Mouse (Mus musculus): ENCODE data around the gene Lama5. TPM values are rescaled to one million over a fixed set of nuclear protein-coding genes. Genes with fewer than 3 reads are reported as not detected.

The Lama5 gene
- total RNA-seq, 2 experiments from 2014 or later = 6.5 to 11.0 TPM

DNA sequence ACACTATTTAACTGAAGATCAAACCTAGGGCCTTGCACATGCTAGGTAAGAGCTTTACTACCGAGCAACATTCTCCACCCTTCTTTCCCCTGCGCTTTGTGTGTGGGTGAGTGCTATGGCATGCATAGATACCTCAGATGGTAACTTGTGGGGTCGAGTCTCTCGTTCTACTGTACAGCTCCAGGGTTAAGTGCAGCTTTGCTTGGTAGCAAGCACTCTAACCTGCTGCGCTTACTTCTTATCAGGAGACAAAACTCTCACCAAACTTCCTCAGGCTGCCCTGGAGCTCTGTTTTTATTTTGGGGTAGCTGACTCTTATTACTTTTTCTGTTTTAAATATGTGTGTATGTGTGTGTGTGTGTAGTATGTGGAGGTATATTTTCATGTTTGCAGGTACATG is 90.2 kb downstream of the Lama5 start:
- DNase-seq = no peak

DNA sequence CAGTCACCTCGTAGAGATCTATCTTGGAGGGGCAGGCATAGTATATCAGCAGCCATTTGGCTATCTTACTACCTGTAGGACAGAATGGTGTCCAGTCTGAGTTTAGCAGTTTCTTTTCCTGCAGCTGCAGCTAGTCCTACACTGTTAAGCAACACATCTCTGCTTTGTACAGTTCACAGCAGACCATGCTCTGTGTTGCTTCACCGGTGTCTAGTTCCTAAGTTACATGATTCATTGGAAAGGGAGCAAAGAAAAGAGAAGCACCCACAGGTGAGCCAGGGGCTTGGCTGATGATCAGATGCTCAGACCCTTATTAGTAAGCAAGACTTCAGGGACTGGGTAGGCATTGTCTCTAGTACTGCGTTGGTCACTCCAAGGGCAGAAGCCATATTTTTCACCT is 91.7 kb downstream of the Lama5 start:
- DNase-seq = no peak

DNA sequence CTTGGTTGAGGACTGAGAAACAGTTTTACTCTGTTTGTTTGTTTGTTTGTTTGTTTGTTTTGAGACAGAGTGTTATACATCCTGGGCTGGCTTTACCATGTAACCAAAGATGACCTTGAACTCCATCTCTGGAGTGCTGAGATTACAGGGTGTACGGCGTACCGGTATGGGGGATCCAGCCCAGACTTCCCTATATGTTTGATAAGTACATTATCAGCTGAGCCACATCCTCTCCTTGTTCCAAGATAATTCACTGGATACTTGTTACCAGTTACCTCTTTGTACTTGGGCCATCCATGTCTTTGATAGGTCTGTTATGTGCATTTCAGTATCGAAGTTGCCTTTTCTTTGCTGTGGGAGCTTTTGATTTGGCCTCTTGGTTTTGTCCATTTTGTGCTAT is 92.4 kb downstream of the Lama5 start:
- no peak for DNase-seq

DNA sequence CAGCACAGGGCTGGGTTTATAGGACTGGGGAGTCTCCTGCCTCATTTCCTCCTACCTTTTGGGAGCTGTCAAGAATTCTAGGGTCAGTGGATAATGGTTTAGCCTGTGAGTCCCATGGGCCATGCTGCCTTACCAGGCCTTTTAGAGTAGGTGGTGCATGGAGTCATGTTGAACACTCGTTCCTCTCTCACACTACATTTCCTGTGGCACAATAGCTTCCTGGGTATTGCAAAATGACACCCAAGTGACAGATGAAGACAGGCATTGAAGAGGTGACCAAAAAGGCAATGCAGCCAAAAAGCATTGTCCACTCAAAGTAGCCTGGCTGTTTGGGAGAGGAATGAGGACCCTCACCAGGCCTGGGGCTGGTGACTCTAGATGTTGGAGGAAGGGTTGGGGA is 98.0 kb downstream of the Lama5 start:
- no peak for DNase-seq

Small RNA genes lying within 50 kb of the gene (microRNA-seq; reads per million reads assigned to microRNA genes)
- gene Mir3091 (0 to 0.21 reads per million in 2 experiments), gene Mir7005 (0 reads per million in 2 experiments)

Other genes starting within 250 kb of the Lama5 start
- gene Taf4, start 249.2 kb downstream of the Lama5 start, total RNA-seq (2021) = 10 to 100 TPM; 21.3 to 22.4 TPM
- gene Lsm14b, start 200.9 kb downstream of the Lama5 start, total RNA-seq (2021) = 100 to 1,000 TPM in 1 of 2 experiments, 10 to 100 TPM in 1; 97.5 to 105 TPM
- 100 to 1,000 TPM; 164 to 173 TPM for gene Psma7, start 183.4 kb downstream of the Lama5 start, total RNA-seq (2021)
- gene Ss18l1, start 183.3 kb downstream of the Lama5 start, total RNA-seq (2021) = 10 to 100 TPM; 42.2 to 43.7 TPM
- gene Mtg2, start 155.3 kb downstream of the Lama5 start, total RNA-seq (2021) = 10 to 100 TPM; 18.3 to 25.3 TPM
- 10 to 100 TPM; 42.8 to 44.2 TPM for gene Hrh3, start 121.4 kb downstream of the Lama5 start, total RNA-seq (2021)
- gene Osbpl2, start 106.6 kb downstream of the Lama5 start, total RNA-seq (2021) = 10 to 100 TPM; 46.0 to 46.8 TPM
- 100 to 1,000 TPM in 1 of 2 experiments, 10 to 100 TPM in 1; 96.9 to 103 TPM for gene Adrm1, start 54.4 kb downstream of the Lama5 start, total RNA-seq (2021)
- 100 to 1,000 TPM; 665 to 743 TPM for gene Rps21, start 31.5 kb upstream of the Lama5 start, total RNA-seq (2021)
- 10 to 100 TPM; 29.9 to 32.1 TPM for gene Cables2, start 47.6 kb upstream of the Lama5 start, total RNA-seq (2021)
- not detected for gene Rbbp8nl, start 64.0 kb upstream of the Lama5 start, total RNA-seq (2021)
- not detected for gene Gata5, start 108.8 kb upstream of the Lama5 start, total RNA-seq (2021)
- gene Slco4a1, start 230.4 kb upstream of the Lama5 start, total RNA-seq (2021) = 1 to 10 TPM in 1 of 2 experiments, under 1 TPM in 1; 0.87 to 2.6 TPM

All from layer of hippocampus, postnatal 36 days (tissue).